Mouse (Mus musculus): ENCODE measurements around the gene Slc25a34. TPM values are rescaled to one million over a fixed set of nuclear protein-coding genes. Genes with fewer than 3 reads are reported as not detected.

The Slc25a34 gene
- polyA plus RNA-seq, 1 experiment from 2014 or later: 1.6 TPM

DNA sequence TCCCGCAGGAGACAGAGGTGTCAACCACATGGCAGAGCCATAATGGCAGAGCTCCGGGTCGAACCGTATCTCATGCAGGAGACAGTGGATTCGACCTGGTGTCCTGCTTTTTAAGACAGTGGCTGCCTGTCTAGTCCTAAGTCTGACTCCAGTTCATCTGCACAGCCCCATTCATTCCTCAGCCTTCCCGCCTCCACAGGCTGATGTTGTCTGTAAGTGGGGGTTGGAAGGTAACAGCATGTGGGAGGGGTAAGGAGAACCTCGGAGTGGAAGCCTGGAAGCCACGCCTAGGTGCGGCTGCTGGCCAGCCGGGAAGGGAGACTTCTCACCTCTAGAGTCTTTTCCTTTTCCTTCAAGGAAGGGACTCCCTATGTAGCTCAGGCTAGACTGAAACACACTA, 51.7 kb downstream of the Slc25a34 start:
- Histone ChIP-seq H3K9ac (ENCODE audit: low read length) (no peak overlapping the region), H3K36me3 (ENCODE audit: control insufficient read depth, insufficient read depth, low read length) (0 out of 2 replicates have a peak, but pooled peaks cover under 1% of the 10 kb centered on the region), H3K4me2 (ENCODE audit: low read depth, low read length) (no peak overlapping the region), H3K4me1 (ENCODE audit: control insufficient read depth, insufficient read depth, low read length) (0 out of 2 replicates have a peak, but pooled peaks cover 11% of the 10 kb centered on the region), H3K27me3 (ENCODE audit: control insufficient read depth, insufficient read depth, low read length) (no peaks in the 10 kb centered on the region), H3K4me3 (replicated peaks; ENCODE audit: low read length) (no peak overlapping the region), H3K27ac (ENCODE audit: low read length) (no peak overlapping the region), H3K9me3 (replicated peaks; ENCODE audit: control insufficient read depth, low read length) (0 out of 2 replicates have a peak, but pooled peaks cover under 1% of the 10 kb centered on the region)
- WGBS: 63% methylated on average over 10 of the region's 10 CpGs
- ATAC-seq (ENCODE audit: insufficient read depth, low FRiP score): no peak

GRCm38 (mm10) chr4:141571337-141571739, 52.3 kb downstream of the Slc25a34 start:
- Histone ChIP-seq H3K27ac (ENCODE audit: low read length) (no peak overlapping the region), H3K36me3 (ENCODE audit: control insufficient read depth, insufficient read depth, low read length) (no peaks in the 10 kb centered on the region), H3K4me2 (ENCODE audit: low read depth, low read length) (no peak overlapping the region), H3K9ac (ENCODE audit: low read length) (no peak overlapping the region), H3K4me3 (replicated peaks; ENCODE audit: low read length) (no peak overlapping the region), H3K4me1 (ENCODE audit: control insufficient read depth, insufficient read depth, low read length) (0 out of 2 replicates have a peak, but pooled peaks cover 11% of the 10 kb centered on the region), H3K27me3 (ENCODE audit: control insufficient read depth, insufficient read depth, low read length) (no peaks in the 10 kb centered on the region), H3K9me3 (replicated peaks; ENCODE audit: control insufficient read depth, low read length) (no peaks in the 10 kb centered on the region)
- no peak for ATAC-seq (ENCODE audit: insufficient read depth, low FRiP score)
- 63% methylated on average over 6 of the region's 6 CpGs for WGBS

DNA sequence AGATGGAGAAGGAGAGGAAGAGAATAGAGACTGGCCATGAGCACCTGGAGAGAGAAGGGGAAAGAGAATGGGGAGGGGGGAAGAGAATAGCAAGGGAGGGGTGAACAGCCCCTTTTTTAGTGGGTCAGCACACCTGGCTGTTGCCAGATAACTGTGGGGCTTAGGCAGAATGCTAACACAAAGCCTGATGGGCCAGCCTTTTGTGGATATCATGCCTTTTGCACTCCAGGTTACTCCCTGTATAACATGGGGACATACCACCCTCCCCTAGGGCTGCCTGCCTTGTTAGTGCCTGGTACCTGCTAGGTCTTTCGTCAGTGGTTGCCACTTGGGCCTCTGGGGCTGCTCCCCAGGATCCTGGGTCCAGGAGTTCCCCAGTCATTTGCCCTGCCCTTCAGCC, 52.8 kb downstream of the Slc25a34 start:
- ATAC-seq (ENCODE audit: insufficient read depth, low FRiP score): no peak
- no peaks in the 10 kb centered on the region for H3K27me3 ChIP-seq (ENCODE audit: control insufficient read depth, insufficient read depth, low read length)
- no peak overlapping the region for H3K9ac ChIP-seq (ENCODE audit: low read length)
- H3K36me3 ChIP-seq (ENCODE audit: control insufficient read depth, insufficient read depth, low read length): no peaks in the 10 kb centered on the region
- H3K27ac ChIP-seq (ENCODE audit: low read length): no peak overlapping the region
- no peak overlapping the region for H3K4me2 ChIP-seq (ENCODE audit: low read depth, low read length)
- H3K4me1 ChIP-seq (ENCODE audit: control insufficient read depth, insufficient read depth, low read length): 0 out of 2 replicates have a peak, but pooled peaks cover 11% of the 10 kb centered on the region
- H3K9me3 ChIP-seq (replicated peaks; ENCODE audit: control insufficient read depth, low read length): no peaks in the 10 kb centered on the region
- H3K4me3 ChIP-seq (replicated peaks; ENCODE audit: low read length): no peak overlapping the region
- WGBS: 93% methylated on average over 1 of the region's 1 CpGs

DNA sequence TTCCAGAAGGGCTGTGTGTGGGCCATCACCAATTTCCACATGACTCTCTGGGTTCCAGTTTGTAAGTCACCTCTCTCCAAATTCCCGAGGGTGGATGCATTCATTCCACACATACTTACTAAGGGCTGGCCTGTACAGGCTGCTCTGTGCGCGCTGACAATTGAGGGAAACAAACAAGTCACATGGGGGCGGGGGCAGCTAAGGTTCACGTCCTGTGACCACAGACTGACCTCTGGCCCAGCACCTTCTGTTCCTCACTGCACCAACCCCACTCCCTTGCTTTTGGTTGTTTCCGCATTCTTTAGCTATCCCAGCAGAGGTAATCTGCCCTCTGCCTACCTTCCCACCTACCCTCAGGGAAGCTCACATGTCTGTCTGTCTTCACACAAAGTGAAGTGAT, 53.6 kb downstream of the Slc25a34 start:
- no peaks in the 10 kb centered on the region for H3K9me3 ChIP-seq (replicated peaks; ENCODE audit: control insufficient read depth, low read length)
- no peak overlapping the region for H3K27ac ChIP-seq (ENCODE audit: low read length)
- ATAC-seq (ENCODE audit: insufficient read depth, low FRiP score): no peak; the same call in 1 of the 2 replicates
- no peak overlapping the region for H3K4me2 ChIP-seq (ENCODE audit: low read depth, low read length)
- no peak overlapping the region for H3K9ac ChIP-seq (ENCODE audit: low read length)
- H3K4me3 ChIP-seq (replicated peaks; ENCODE audit: low read length): no peak overlapping the region
- H3K36me3 ChIP-seq (ENCODE audit: control insufficient read depth, insufficient read depth, low read length): no peaks in the 10 kb centered on the region
- H3K27me3 ChIP-seq (ENCODE audit: control insufficient read depth, insufficient read depth, low read length): no peaks in the 10 kb centered on the region
- 0 out of 2 replicates have a peak, but pooled peaks cover 11% of the 10 kb centered on the region for H3K4me1 ChIP-seq (ENCODE audit: control insufficient read depth, insufficient read depth, low read length)
- whole genome bisulfite sequencing: 55% methylated on average over 6 of the region's 6 CpGs

- no peaks in the 10 kb centered on the region for H3K27me3 ChIP-seq (ENCODE audit: control insufficient read depth, insufficient read depth, low read length)
- no peak overlapping the region for H3K27ac ChIP-seq (ENCODE audit: low read length)
- H3K9me3 ChIP-seq (replicated peaks; ENCODE audit: control insufficient read depth, low read length): no peaks in the 10 kb centered on the region
- no peak overlapping the region for H3K9ac ChIP-seq (ENCODE audit: low read length)
- H3K4me2 ChIP-seq (ENCODE audit: low read depth, low read length): no peak overlapping the region
- H3K4me3 ChIP-seq (replicated peaks; ENCODE audit: low read length): no peak overlapping the region
- 0 out of 2 replicates have a peak, but pooled peaks cover 9% of the 10 kb centered on the region for H3K4me1 ChIP-seq (ENCODE audit: control insufficient read depth, insufficient read depth, low read length)
- 85% methylated on average over 5 of the region's 5 CpGs for WGBS
- no peaks in the 10 kb centered on the region for H3K36me3 ChIP-seq (ENCODE audit: control insufficient read depth, insufficient read depth, low read length)
- no peak for ATAC-seq (ENCODE audit: insufficient read depth, low FRiP score)
Measured at GRCm38 (mm10) chr4:141568966-141569365, 54.7 kb downstream of the Slc25a34 start.

Other genes starting within 250 kb of the Slc25a34 start
- 0.17 TPM in 1 of 2 replicates, not detected in the other for gene Clcnka, start 225.1 kb downstream of the Slc25a34 start, polyA plus RNA-seq (2015; fragmentation: Nextera tagmentation; extraction: Ambion mirVana)
- gene Clcnkb, start 207.8 kb downstream of the Slc25a34 start, polyA plus RNA-seq (2015; fragmentation: Nextera tagmentation; extraction: Ambion mirVana): not detected in 2 replicates
- gene Hspb7, start 203.0 kb downstream of the Slc25a34 start, polyA plus RNA-seq (2015; fragmentation: Nextera tagmentation; extraction: Ambion mirVana): 5.6 and 5.8 TPM in 2 replicates
- not detected in 2 replicates for gene Srarp, start 187.7 kb downstream of the Slc25a34 start, polyA plus RNA-seq (2015; fragmentation: Nextera tagmentation; extraction: Ambion mirVana)
- gene Zbtb17, start 179.2 kb downstream of the Slc25a34 start, polyA plus RNA-seq (2015; fragmentation: Nextera tagmentation; extraction: Ambion mirVana): 31.8 and 35.6 TPM in 2 replicates
- 6.2 and 7.2 TPM in 2 replicates for gene Spen, start 85.2 kb downstream of the Slc25a34 start, polyA plus RNA-seq (2015; fragmentation: Nextera tagmentation; extraction: Ambion mirVana)
- gene Fblim1, start 17.7 kb downstream of the Slc25a34 start, polyA plus RNA-seq (2015; fragmentation: Nextera tagmentation; extraction: Ambion mirVana): 77.2 and 85.0 TPM in 2 replicates
- 2.7 and 3.8 TPM in 2 replicates for gene Tmem82, start 5.2 kb downstream of the Slc25a34 start, polyA plus RNA-seq (2015; fragmentation: Nextera tagmentation; extraction: Ambion mirVana)
- gene Plekhm2, start 41.1 kb upstream of the Slc25a34 start, polyA plus RNA-seq (2015; fragmentation: Nextera tagmentation; extraction: Ambion mirVana): 4.4 and 6.3 TPM in 2 replicates
- not detected in 2 replicates for gene Rsc1a1, start 61.8 kb upstream of the Slc25a34 start, polyA plus RNA-seq (2015; fragmentation: Nextera tagmentation; extraction: Ambion mirVana)
- 18.8 and 19.7 TPM in 2 replicates for gene Ddi2, start 99.6 kb upstream of the Slc25a34 start, polyA plus RNA-seq (2015; fragmentation: Nextera tagmentation; extraction: Ambion mirVana)
- gene Agmat, start 122.9 kb upstream of the Slc25a34 start, polyA plus RNA-seq (2015; fragmentation: Nextera tagmentation; extraction: Ambion mirVana): 5.8 and 8.0 TPM in 2 replicates
- gene Dnajc16, start 167.1 kb upstream of the Slc25a34 start, polyA plus RNA-seq (2015; fragmentation: Nextera tagmentation; extraction: Ambion mirVana): 4.5 and 4.7 TPM in 2 replicates
- 23.7 and 25.8 TPM in 2 replicates for gene Casp9, start 169.8 kb upstream of the Slc25a34 start, polyA plus RNA-seq (2015; fragmentation: Nextera tagmentation; extraction: Ambion mirVana)
- gene Cela2a, start 202.3 kb upstream of the Slc25a34 start, polyA plus RNA-seq (2015; fragmentation: Nextera tagmentation; extraction: Ambion mirVana): 754 and 1,267 TPM in 2 replicates
- gene Ctrc, start 222.5 kb upstream of the Slc25a34 start, polyA plus RNA-seq (2015; fragmentation: Nextera tagmentation; extraction: Ambion mirVana): 0.18 and 0.67 TPM in 2 replicates